ENCODE assay signal across 20 mouse cellular contexts in genomic region chr12:80554312-80554711, GRCm38 (mm10). TPM values are rescaled to one million over a fixed set of nuclear protein-coding genes. Genes with fewer than 3 reads are reported as not detected.
"Had no signal": no experiment of that assay in that cellular context is flagged by ENCODE, and none has a peak within 500 bp of the region (broad histone marks: within the 10 kb centered on the region; RNA-seq: fewer than 3 reads in every experiment).

No protein-coding gene starts in this region.

- H3K27ac ChIP-seq: liver, embryonic 12.5 days; liver, embryonic 14.5 days; midbrain, embryonic 10.5 days; midbrain, embryonic 12.5 days; neural tube, embryonic 12.5 days had no signal

- H3K9me3 ChIP-seq: liver, embryonic 12.5 days; midbrain, embryonic 10.5 days; midbrain, embryonic 12.5 days; neural tube, embryonic 12.5 days had no signal

- H3K27me3 ChIP-seq: midbrain, embryonic 12.5 days; neural tube, embryonic 12.5 days had no signal

- DNase-seq: lung, adult 18-20 months; lung, embryonic 14.5 days; lung, postnatal 10 days; lung, postnatal 4 days; retina, postnatal 1 day; right cerebral cortex, adult 18-20 months; right cerebral cortex, postnatal 25 days; right cerebral cortex, postnatal 4 days; spleen, adult 18-20 months; thymus, adult 18-20 months; thymus, postnatal 14 days; thymus, postnatal 36 days had no signal

- H3K9ac ChIP-seq: liver, embryonic 12.5 days; liver, embryonic 14.5 days; lung, embryonic 14.5 days; midbrain, embryonic 12.5 days; neural tube, embryonic 12.5 days had no signal

- H3K4me3 ChIP-seq: liver, embryonic 12.5 days; midbrain, embryonic 10.5 days; midbrain, embryonic 12.5 days; myocyte; neural tube, embryonic 12.5 days had no signal

- H3K4me2 ChIP-seq: liver, embryonic 12.5 days; lung, embryonic 14.5 days; midbrain, embryonic 12.5 days; neural tube, embryonic 12.5 days had no signal

- H3K4me1 ChIP-seq: liver, embryonic 12.5 days had no signal

- H3K36me3 ChIP-seq: liver, embryonic 12.5 days; midbrain, embryonic 10.5 days; midbrain, embryonic 12.5 days; neural tube, embryonic 12.5 days had no signal

- ATAC-seq: liver, embryonic 12.5 days had no signal

RNA-seq across cellular contexts. Expression of gene Galnt16, which starts 36.2 kb away (rescaled TPM):
- total RNA-seq: megakaryocyte, adult 5-6 weeks; megakaryocyte-erythroid progenitor cell, adult 5-6 weeks had no signal
